Mouse (Mus musculus) hindbrain, postnatal 0 days (tissue): ENCODE measurements around the gene Sytl1. TPM values are rescaled to one million over a fixed set of nuclear protein-coding genes. Genes with fewer than 3 reads are reported as not detected.

ENCODE experiments used
- ATAC-seq: fragments of 200-750 bp; cut with Nextera tagmentation; 2 replicates; pipeline ENCODE4 v1.8.0; 2017; ENCODE audit warnings: mild to moderate bottlenecking, moderate TSS enrichment, moderate library complexity
- DNase-seq: peaks from one replicate; pipeline ENCODE4 v3.0.0-alpha.2; 2015; ENCODE audit warnings: low spot score
- H3K27ac ChIP-seq: fragments of 300-500 bp; sonication (generic); 2 replicates; pipeline ENCODE4 v1.5.1; 2014; ENCODE audit warnings: mild to moderate bottlenecking
- H3K27me3 ChIP-seq: fragments of 300-500 bp; sonication (generic); 2 replicates; pipeline ENCODE4 v1.6.1; 2014; ENCODE audit warnings: low read length, mixed read lengths; ENCODE audit not compliant: insufficient read depth
- H3K36me3 ChIP-seq: fragments of 300-500 bp; sonication (generic); 2 replicates; pipeline ENCODE4 v1.6.1; 2014; ENCODE audit warnings: low read length, mixed read lengths; ENCODE audit not compliant: insufficient read depth
- H3K4me1 ChIP-seq: fragments of 300-500 bp; sonication (generic); 2 replicates; pipeline ENCODE4 v1.6.1; 2014; ENCODE audit warnings: antibody characterized with exemption, low read length, mixed read lengths; ENCODE audit not compliant: insufficient read depth
- H3K4me2 ChIP-seq: fragments of 300-500 bp; sonication (generic); 2 replicates; pipeline ENCODE4 v1.6.1; 2014; ENCODE audit warnings: low read depth, mild to moderate bottlenecking, low read length, moderate library complexity, mixed read lengths
- H3K4me3 ChIP-seq: fragments of 300-500 bp; sonication (generic); 2 replicates; pipeline ENCODE4 v1.5.1; 2014; ENCODE audit warnings: low read length
- H3K9ac ChIP-seq: fragments of 300-500 bp; sonication (generic); replicated peaks from 2 replicates; pipeline ENCODE4 v1.6.1; 2014; ENCODE audit warnings: mild to moderate bottlenecking, low read length, moderate library complexity, mixed read lengths
- H3K9me3 ChIP-seq: fragments of 300-500 bp; sonication (generic); 2 replicates; pipeline ENCODE4 v1.6.1; 2016; ENCODE audit warnings: low read length, mixed read lengths
- CTCF ChIP-seq: IDR thresholded peaks from 2 replicates; pipeline ENCODE4 v1.5.1; 2016; ENCODE audit warnings: antibody characterized with exemption, control low read depth, low read depth
- WGBS: fragments of 180-500 bp; shearing (Covaris S2); extraction: QIAGEN DNeasy Blood & Tissue Kit; methylation state at CpG from one replicate; pipeline ENCODE4 v1.1.7; 2014; 5-methylcytosine and 5-hydroxymethylcytosine counted together
- polyA plus RNA-seq: library from polyadenylated mRNA; unstranded; fragments of >200 nt; fragmentation: Nextera tagmentation; extraction: Ambion mirVana; gene quantifications from 2 replicates; pipeline ENCODE4 v1.2.1, GENCODE M21; 2015
- total RNA-seq: library from RNA; depleted of rRNA; stranded (reverse); fragments of >200 nt; gene quantifications from 2 replicates; pipeline ENCODE4 v1.2.3, GENCODE M21; 2014

Sytl1 gene
- total and polyA plus RNA-seq, 2 experiments from 2014 or later, result 0.40 to 1.4 TPM

GRCm38 (mm10) chr4:133292901-133293843, 30.3 kb upstream of the Sytl1 start:
- Histone ChIP-seq H3K4me2 (no peak overlapping the region), H3K27ac (peak overlapping the region; percentile 12; the same call in 1 of the 2 replicates), H3K4me3 (no peak overlapping the region), H3K36me3 (peaks cover 14% of the 10 kb centered on the region), H3K9me3 (no peaks in the 10 kb centered on the region), H3K4me1 (peaks cover 13% of the 10 kb centered on the region), H3K27me3 (no peaks in the 10 kb centered on the region), H3K9ac (no peak overlapping the region; the same call in 1 of the 2 replicates)
- WGBS, result 20% methylated on average over 24 of the region's 24 CpGs
- no peak; the same call in 1 of the 2 replicates for ATAC-seq
- no peak for TF ChIP-seq CTCF
- peak; percentile 38 for DNase-seq

- peaks cover 5% of the 10 kb centered on the region; the same call in 1 of the 2 replicates for H3K4me1 ChIP-seq
- WGBS, result 67% methylated on average over 4 of the region's 4 CpGs
- no peaks in the 10 kb centered on the region for H3K9me3 ChIP-seq
- peak overlapping the region; percentile 12; the same call in 1 of the 2 replicates for H3K27ac ChIP-seq
- no peaks in the 10 kb centered on the region for H3K27me3 ChIP-seq
- H3K4me2 ChIP-seq, result no peak overlapping the region
- DNase-seq (no peak), ATAC-seq (no peak)
- no peak overlapping the region for H3K9ac ChIP-seq
- TF ChIP-seq CTCF, result no peak
- peaks cover 14% of the 10 kb centered on the region for H3K36me3 ChIP-seq
- H3K4me3 ChIP-seq, result no peak overlapping the region
These were observed 29.5 kb upstream of the Sytl1 start for GRCm38 (mm10) chr4:133292405-133292804.

GRCm38 (mm10) chr4:133291255-133291654, 28.3 kb upstream of the Sytl1 start:
- H3K27ac ChIP-seq, result no peak overlapping the region
- WGBS, result 92% methylated on average over 1 of the region's 1 CpGs
- no peak overlapping the region for H3K9ac ChIP-seq
- H3K36me3 ChIP-seq, result peaks cover 14% of the 10 kb centered on the region
- peaks cover 5% of the 10 kb centered on the region; the same call in 1 of the 2 replicates for H3K4me1 ChIP-seq
- DNase-seq, result no peak
- no peaks in the 10 kb centered on the region for H3K9me3 ChIP-seq
- no peak for ATAC-seq
- H3K4me2 ChIP-seq, result no peak overlapping the region
- H3K27me3 ChIP-seq, result no peaks in the 10 kb centered on the region
- no peak overlapping the region for H3K4me3 ChIP-seq
- TF ChIP-seq CTCF, result no peak

- H3K4me3 ChIP-seq, result no peak overlapping the region
- no peaks in the 10 kb centered on the region for H3K27me3 ChIP-seq
- ATAC-seq (no peak), DNase-seq (no peak)
- no peak overlapping the region for H3K27ac ChIP-seq
- no peak overlapping the region for H3K4me2 ChIP-seq
- TF ChIP-seq CTCF, result no peak
- H3K9ac ChIP-seq, result no peak overlapping the region
- WGBS, result 83% methylated on average over 4 of the region's 4 CpGs
- H3K36me3 ChIP-seq, result no peaks in the 10 kb centered on the region
- no peaks in the 10 kb centered on the region for H3K9me3 ChIP-seq
- no peaks in the 10 kb centered on the region for H3K4me1 ChIP-seq
These were observed 23.7 kb upstream of the Sytl1 start for GRCm38 (mm10) chr4:133286476-133287077.

GRCm38 (mm10) chr4:133285950-133286349, 23.0 kb upstream of the Sytl1 start:
- no peak for TF ChIP-seq CTCF
- Histone ChIP-seq H3K36me3 (no peaks in the 10 kb centered on the region), H3K9me3 (no peaks in the 10 kb centered on the region), H3K4me1 (no peaks in the 10 kb centered on the region), H3K4me2 (no peak overlapping the region), H3K9ac (no peak overlapping the region), H3K4me3 (no peak overlapping the region), H3K27ac (no peak overlapping the region), H3K27me3 (no peaks in the 10 kb centered on the region)
- DNase-seq (no peak), ATAC-seq (no peak)
- WGBS, result 91% methylated on average over 5 of the region's 5 CpGs

GRCm38 (mm10) chr4:133285299-133285698, 22.4 kb upstream of the Sytl1 start:
- H3K27me3 ChIP-seq, result no peaks in the 10 kb centered on the region
- H3K4me1 ChIP-seq, result no peaks in the 10 kb centered on the region
- 72% methylated on average over 3 of the region's 3 CpGs for WGBS
- H3K9me3 ChIP-seq, result no peaks in the 10 kb centered on the region
- no peak overlapping the region for H3K9ac ChIP-seq
- DNase-seq, result no peak
- no peak for TF ChIP-seq CTCF
- no peak overlapping the region for H3K4me3 ChIP-seq
- H3K4me2 ChIP-seq, result no peak overlapping the region
- H3K36me3 ChIP-seq, result no peaks in the 10 kb centered on the region
- no peak for ATAC-seq
- H3K27ac ChIP-seq, result no peak overlapping the region
